Mouse (Mus musculus) intestine, postnatal 0 days (tissue): Measurements from ENCODE around the gene Has3. TPM values are rescaled to one million over a fixed set of nuclear protein-coding genes. Genes with fewer than 3 reads are reported as not detected.

Experiments
- ATAC-seq: fragments of 200-750 bp; cut with Nextera tagmentation; 2 replicates; pipeline ENCODE4 v1.8.0; 2017; ENCODE audit warnings: mild to moderate bottlenecking, moderate TSS enrichment, moderate library complexity
- H3K27ac ChIP-seq: fragments of 300-500 bp; sonication (generic); 2 replicates; pipeline ENCODE4 v1.5.1; 2014; ENCODE audit warnings: mild to moderate bottlenecking, low read depth, low read length, moderate library complexity
- H3K27me3 ChIP-seq: fragments of 300-500 bp; sonication (generic); replicated peaks from 2 replicates; pipeline ENCODE4 v1.6.1; 2014; ENCODE audit warnings: low read length, mixed read lengths; ENCODE audit not compliant: control insufficient read depth, insufficient read depth
- H3K36me3 ChIP-seq: fragments of 300-500 bp; sonication (generic); 2 replicates; pipeline ENCODE4 v1.6.1; 2014; ENCODE audit warnings: mild to moderate bottlenecking, moderate library complexity; ENCODE audit not compliant: control insufficient read depth, insufficient read depth
- H3K4me1 ChIP-seq: fragments of 300-500 bp; sonication (generic); replicated peaks from 2 replicates; pipeline ENCODE4 v1.6.1; 2014; ENCODE audit warnings: antibody characterized with exemption, low read length, mixed read lengths; ENCODE audit not compliant: control insufficient read depth, insufficient read depth
- H3K4me2 ChIP-seq: fragments of 300-500 bp; sonication (generic); replicated peaks from 2 replicates; pipeline ENCODE4 v1.6.1; 2014; ENCODE audit warnings: low read depth, mild to moderate bottlenecking, moderate library complexity
- H3K4me3 ChIP-seq: fragments of 300-500 bp; sonication (generic); 2 replicates; pipeline ENCODE4 v1.5.1; 2014; ENCODE audit warnings: low read depth, low read length
- H3K9ac ChIP-seq: fragments of 300-500 bp; sonication (generic); 2 replicates; pipeline ENCODE4 v1.6.1; 2014; ENCODE audit warnings: mild to moderate bottlenecking, low read depth, low read length
- H3K9me3 ChIP-seq: fragments of 300-500 bp; sonication (generic); 2 replicates; pipeline ENCODE4 v1.6.1; 2016; ENCODE audit warnings: mixed run types; ENCODE audit not compliant: control insufficient read depth
- CTCF ChIP-seq: sonication (generic); IDR thresholded peaks from 2 replicates; pipeline ENCODE4 v1.5.1; 2016; ENCODE audit warnings: low read depth, mild to moderate bottlenecking, control low read depth, antibody characterized with exemption, moderate library complexity
- WGBS: fragments of 180-500 bp; shearing (Covaris S2); extraction: QIAGEN DNeasy Blood & Tissue Kit; methylation state at CpG from one replicate; pipeline ENCODE4 v1.1.7; 2014; 5-methylcytosine and 5-hydroxymethylcytosine counted together
- polyA plus RNA-seq: library from polyadenylated mRNA; unstranded; fragments of >200 nt; fragmentation: Nextera tagmentation; extraction: Ambion mirVana; gene quantifications from 2 replicates; pipeline ENCODE4 v1.2.1, GENCODE M21; 2015

Has3 gene
- 0.07 and 0.14 TPM in 2 replicates for polyA plus RNA-seq

DNA sequence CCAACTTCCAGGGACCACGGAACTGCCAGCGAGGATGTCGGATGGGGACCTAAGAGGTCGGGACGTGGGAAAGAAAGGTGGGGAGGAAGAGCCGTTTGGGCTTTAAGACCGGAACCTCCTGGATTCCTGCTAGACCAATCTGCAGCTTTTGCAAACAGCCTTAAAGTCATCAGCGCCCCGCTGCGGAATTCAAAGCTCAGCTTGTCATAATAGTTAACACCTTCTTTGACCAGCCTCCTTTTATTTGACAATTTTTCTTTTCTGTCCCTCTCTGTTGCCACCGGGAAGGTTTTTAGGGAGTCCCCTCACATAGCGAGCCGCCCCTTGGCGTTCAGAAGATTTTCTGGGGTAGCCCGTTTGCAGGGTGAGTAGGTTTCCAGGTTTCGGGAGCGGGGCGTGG is at the start of gene Has3:
Gene Has3 (plus strand): TSS at position 192 of the 400 bp plus-strand sequence.
- Histone ChIP-seq H3K36me3 (peaks cover 12% of the 10 kb centered on the region; the same call in 1 of the 2 replicates), H3K4me2 (peak within 1 kb of the TSS; percentile 98), H3K9ac (peak within 1 kb of the TSS; percentile 38), H3K4me3 (peak within 1 kb of the TSS; percentile 58), H3K27ac (no peak within 1 kb of the TSS), H3K9me3 (no peaks in the 10 kb centered on the region), H3K27me3 (peaks cover 18% of the 10 kb centered on the region), H3K4me1 (peaks cover 9% of the 10 kb centered on the region; the same call in 1 of the 2 replicates)
- TF ChIP-seq CTCF, result no peak
- WGBS, result 3% methylated on average over 18 of the region's 18 CpGs
- no peak for ATAC-seq

DNA sequence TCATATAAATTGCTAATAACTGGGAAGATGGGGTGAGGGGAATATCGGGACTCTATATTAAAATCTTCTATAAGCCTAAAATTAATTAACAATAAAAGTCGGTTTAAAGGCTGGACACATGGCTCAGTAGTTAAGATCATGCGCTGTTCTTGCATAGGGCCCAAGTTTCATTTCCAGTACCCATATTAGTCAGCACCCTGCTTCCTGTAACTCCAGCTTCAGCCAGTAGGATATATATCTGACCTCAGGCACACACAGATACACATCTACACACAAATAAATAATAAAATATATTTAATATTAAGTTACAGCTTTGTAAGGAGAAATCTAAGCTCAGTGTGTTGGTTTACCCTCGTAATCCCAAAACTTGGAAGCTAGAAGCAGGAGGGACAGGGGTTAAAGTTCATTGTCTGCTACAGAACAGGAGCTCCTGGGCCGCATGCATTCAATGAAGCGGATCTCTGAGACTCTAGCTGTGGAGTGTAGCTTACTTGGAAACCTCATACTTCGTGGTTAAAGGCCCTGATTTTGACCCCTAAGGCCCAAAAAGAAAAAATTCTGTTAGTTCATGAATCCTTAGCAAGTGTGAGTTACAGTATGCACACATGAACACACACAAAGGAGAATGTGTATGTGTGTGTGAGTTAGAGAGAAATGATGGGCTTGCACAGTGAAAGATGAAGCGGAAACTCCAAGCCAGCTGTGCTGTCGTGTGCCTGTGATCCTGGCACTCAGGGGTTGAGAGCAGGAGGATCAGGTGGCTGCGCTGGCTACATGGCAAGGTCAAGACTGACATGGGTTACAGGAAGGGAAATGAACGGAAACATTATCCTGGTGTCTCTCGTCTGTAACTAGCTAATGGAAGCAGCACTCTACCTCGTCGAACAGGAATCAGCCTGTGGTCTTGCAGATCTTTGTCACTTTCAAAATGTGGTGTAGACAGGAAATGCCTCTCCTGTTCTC is 49.2 kb upstream of the Has3 start:
- 84% methylated on average over 14 of the region's 14 CpGs for WGBS

DNA sequence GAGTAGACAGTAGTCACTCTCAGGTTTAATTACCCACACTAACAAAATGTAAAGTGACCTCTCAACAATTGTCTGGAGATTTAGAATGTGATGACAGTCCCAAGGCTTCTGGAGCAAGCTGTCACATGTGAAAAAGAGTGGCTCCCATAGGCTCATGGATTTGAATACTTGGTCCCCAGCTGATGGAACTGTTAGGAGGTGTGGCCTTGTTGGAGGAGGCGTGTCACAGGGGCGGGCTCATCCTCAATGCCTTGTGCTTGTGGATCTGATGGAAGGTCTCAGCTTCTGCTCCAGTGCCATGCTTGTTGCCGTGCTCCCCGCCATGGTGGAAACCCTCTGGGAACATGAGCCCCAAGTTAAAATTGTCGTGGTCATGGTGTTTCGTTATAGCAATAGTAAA is 41.1 kb upstream of the Has3 start:
- no peak for ATAC-seq
- Histone ChIP-seq H3K9ac (no peak overlapping the region), H3K27ac (no peak overlapping the region), H3K4me2 (no peak overlapping the region), H3K9me3 (no peaks in the 10 kb centered on the region), H3K4me3 (no peak overlapping the region), H3K4me1 (no peaks in the 10 kb centered on the region), H3K36me3 (no peaks in the 10 kb centered on the region), H3K27me3 (no peaks in the 10 kb centered on the region)
- 91% methylated on average over 6 of the region's 6 CpGs for WGBS
- no peak for TF ChIP-seq CTCF

More for the DNA sequence above, 49.2 kb upstream of the Has3 start:
- no peak overlapping the region for H3K9ac ChIP-seq
- H3K9me3 ChIP-seq, result no peaks in the 10 kb centered on the region
- no peaks in the 10 kb centered on the region; the same call in 1 of the 2 replicates for H3K36me3 ChIP-seq
- no peaks in the 10 kb centered on the region for H3K27me3 ChIP-seq
- H3K4me2 ChIP-seq, result no peak overlapping the region
- no peak overlapping the region for H3K27ac ChIP-seq
- no peaks in the 10 kb centered on the region; the same call in 1 of the 2 replicates for H3K4me1 ChIP-seq
- no peak overlapping the region for H3K4me3 ChIP-seq
- ATAC-seq, result no peak
- no peak for TF ChIP-seq CTCF

DNA sequence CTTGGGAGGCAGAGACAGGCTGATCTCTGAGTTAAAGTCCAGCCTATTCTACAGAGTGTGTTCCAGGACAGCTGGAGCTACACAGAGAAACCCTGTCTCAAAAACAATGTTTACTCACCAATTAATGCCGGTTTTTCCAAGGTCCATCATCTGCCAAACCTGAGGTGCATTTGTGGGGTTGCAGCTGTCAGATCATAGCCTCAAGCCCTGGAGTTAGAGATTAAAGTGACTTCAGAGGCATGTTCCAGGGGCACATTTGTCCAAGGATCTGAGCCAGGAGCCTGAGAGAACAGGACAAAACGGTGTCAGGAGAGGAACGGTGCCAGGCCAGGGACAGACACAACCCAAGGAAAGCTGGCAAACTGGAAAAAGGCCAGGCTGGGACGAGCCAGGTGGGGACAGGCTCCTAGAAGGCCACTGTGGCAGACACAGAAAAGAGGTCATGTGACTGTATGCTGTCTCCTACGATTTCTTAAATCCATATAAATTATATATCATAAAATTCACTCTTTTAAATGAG is 40.5 kb upstream of the Has3 start:
- Histone ChIP-seq H3K27me3 (no peaks in the 10 kb centered on the region), H3K4me3 (no peak overlapping the region), H3K27ac (no peak overlapping the region), H3K9me3 (no peaks in the 10 kb centered on the region), H3K4me2 (no peak overlapping the region), H3K4me1 (no peaks in the 10 kb centered on the region), H3K36me3 (no peaks in the 10 kb centered on the region), H3K9ac (no peak overlapping the region)
- no peak for TF ChIP-seq CTCF
- ATAC-seq, result no peak
- 85% methylated on average over 5 of the region's 5 CpGs for WGBS

DNA sequence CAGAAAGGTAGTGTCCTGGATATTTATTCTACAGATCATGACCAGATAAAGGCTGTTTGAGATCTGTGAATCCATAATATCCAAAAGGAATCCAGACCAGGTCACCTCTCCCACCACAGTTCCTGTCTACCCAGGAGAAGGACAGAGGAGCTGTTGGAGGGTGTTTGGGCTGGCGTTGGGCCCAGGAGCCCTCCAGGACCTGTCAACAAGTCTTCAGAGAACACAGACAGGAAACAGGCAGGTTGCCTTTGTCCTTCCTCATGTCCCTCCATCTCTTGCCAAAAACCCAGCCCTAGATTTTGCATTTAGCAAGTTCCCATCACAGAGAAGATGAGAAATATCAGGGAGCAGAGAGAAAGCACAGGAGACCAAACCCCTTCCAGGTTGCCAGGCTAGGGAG is 35.1 kb upstream of the Has3 start:
- no peak for ATAC-seq
- no peak for TF ChIP-seq CTCF
- H3K4me2 ChIP-seq, result no peak overlapping the region
- no peaks in the 10 kb centered on the region for H3K36me3 ChIP-seq
- no peak overlapping the region for H3K4me3 ChIP-seq
- no peaks in the 10 kb centered on the region for H3K9me3 ChIP-seq
- no peaks in the 10 kb centered on the region for H3K4me1 ChIP-seq
- H3K27ac ChIP-seq, result no peak overlapping the region
- H3K27me3 ChIP-seq, result no peaks in the 10 kb centered on the region
- H3K9ac ChIP-seq, result no peak overlapping the region
- 70% methylated on average over 1 of the region's 1 CpGs for WGBS

DNA sequence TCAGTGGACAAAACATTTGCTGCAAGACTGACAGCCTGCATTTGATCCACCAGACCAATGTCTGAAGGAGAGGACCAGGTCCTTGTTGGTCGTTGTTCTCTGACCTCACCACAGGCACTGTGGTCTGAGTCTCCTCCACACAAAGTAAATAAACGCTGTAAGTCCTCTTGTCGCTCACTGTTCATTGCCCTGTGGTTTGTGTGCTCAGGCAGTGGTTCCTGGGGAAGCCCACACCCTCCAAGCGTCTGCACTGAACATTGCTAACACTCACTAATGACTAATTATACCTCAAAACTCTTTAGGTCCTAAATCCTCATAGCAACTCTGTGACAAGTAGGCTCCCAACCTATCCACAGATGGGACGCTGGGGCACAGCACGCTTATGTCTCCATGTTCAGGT is 33.5 kb upstream of the Has3 start:
- Histone ChIP-seq H3K27me3 (no peaks in the 10 kb centered on the region), H3K27ac (no peak overlapping the region), H3K4me2 (no peak overlapping the region), H3K9me3 (no peaks in the 10 kb centered on the region), H3K9ac (no peak overlapping the region), H3K36me3 (no peaks in the 10 kb centered on the region), H3K4me3 (no peak overlapping the region), H3K4me1 (no peaks in the 10 kb centered on the region)
- no peak for ATAC-seq
- no peak for TF ChIP-seq CTCF
- WGBS, result 52% methylated on average over 6 of the region's 6 CpGs
